Mouse (Mus musculus): ENCODE results near the gene Kl. TPM values are rescaled to one million over a fixed set of nuclear protein-coding genes. Genes with fewer than 3 reads are reported as not detected.

The Kl gene
- total RNA-seq, 2 experiments from 2014 or later = 0.31 to 0.43 TPM

DNA sequence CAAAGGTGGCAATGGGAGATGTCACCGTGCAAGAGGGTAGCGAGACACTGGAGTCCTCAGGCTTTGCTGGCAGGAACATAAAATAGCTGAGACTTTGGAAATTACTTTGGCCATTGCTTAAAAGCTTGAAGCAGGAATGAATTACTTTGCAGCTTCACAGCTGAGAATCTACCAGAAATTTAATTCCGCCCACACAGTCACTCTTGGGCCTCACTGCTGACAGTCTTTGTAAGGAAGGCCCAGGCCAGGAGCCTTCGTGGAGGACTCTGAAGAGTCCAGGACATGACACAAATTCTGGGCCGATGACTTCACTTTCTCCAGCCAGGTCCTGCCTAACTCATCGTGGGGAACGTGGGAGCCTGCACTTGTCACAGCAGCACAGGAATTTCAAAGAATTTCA lies 69.6 kb downstream of the Kl start:
- intact Hi-C loops (cut with DNase I) = no loop called here
- no peak for TF ChIP-seq CTCF (IDR thresholded peaks at IDR 0.05)
- H3K27ac ChIP-seq = no peak overlapping the region; the same call in 1 of the 2 replicates
- peak; percentile 26 for DNase-seq
- no peak overlapping the region for H3K4me3 ChIP-seq

DNA sequence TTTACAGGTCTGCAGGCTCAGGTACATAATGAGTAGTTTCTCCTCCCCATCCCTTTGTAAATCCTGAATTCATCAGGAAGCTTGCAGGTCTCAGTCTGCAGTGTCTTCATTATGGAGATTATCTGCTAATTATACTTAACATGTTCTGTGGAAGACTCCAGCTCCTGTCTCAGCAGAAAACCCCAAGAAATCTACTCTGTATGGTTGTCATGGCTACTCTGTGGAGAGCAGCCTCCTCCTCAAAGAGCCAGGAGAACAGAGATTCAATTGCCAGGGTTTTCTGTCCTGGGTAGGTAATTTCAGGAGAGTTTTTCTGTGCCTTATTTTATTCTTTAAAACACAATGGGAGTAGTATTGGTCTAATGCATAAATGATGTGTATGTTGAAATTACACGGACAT lies 70.5 kb downstream of the Kl start:
- intact Hi-C loops (cut with DNase I) = no loop called here
- H3K27ac ChIP-seq = no peak overlapping the region
- H3K4me3 ChIP-seq = no peak overlapping the region
- no peak for TF ChIP-seq CTCF (IDR thresholded peaks at IDR 0.05)
- no peak for DNase-seq

GRCm38 (mm10) chr5:151023461-151023860 lies 71.1 kb downstream of the Kl start:
- TF ChIP-seq CTCF (IDR thresholded peaks at IDR 0.05) = no peak
- peak; percentile 37 for DNase-seq
- Histone ChIP-seq H3K27ac (peak overlapping the region; percentile 21), H3K4me3 (no peak overlapping the region)
- intact Hi-C loops (cut with DNase I) = no loop called here

DNA sequence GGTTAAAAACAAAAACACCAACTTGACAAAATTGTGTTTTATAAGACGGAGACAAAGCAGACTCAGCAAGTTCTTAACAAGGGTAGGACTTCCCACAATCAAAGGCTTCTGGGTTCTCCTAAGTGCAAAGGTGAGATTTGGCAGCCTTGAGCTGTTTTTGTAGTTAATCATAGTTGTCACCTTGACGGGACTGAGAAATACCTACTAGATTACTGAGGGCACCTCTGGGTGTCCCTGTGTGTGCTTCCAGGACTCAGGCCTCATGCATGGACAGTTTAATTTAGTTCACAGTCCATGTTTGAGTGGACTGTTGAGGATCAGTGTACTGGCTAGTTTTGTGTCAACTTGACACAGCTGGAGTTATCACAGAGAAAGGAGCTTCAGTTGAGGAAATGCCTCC lies 72.1 kb downstream of the Kl start:
- no peak for TF ChIP-seq CTCF (IDR thresholded peaks at IDR 0.05)
- Histone ChIP-seq H3K27ac (no peak overlapping the region), H3K4me3 (no peak overlapping the region)
- intact Hi-C loops (cut with DNase I) = no loop called here
- DNase-seq = no peak

DNA sequence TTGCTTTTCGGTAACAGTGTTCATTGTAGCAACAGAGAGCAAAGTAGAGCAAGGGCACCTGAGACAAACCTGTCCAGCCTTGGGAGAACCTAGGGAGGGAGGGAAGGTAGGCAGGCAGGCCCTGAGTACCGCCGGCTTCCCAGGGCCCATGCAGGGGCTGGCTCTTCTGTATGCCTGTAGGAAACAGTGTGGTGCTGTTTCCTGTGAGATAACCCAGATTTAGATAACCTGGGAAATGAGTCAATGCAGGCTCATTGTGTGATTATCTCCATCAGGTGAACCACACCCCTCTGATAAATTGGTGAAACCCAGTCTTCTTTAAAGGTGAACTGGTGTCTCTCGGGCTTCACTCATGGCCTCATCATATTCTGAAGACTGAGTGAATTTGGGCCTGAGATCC lies 73.7 kb downstream of the Kl start:
- DNase-seq = no peak
- Histone ChIP-seq H3K27ac (no peak overlapping the region), H3K4me3 (no peak overlapping the region)
- intact Hi-C loops (cut with DNase I) = no loop called here
- no peak for TF ChIP-seq CTCF (IDR thresholded peaks at IDR 0.05)

GRCm38 (mm10) chr5:151027171-151027570 lies 74.8 kb downstream of the Kl start:
- Histone ChIP-seq H3K27ac (no peak overlapping the region), H3K4me3 (no peak overlapping the region)
- intact Hi-C loops (cut with DNase I) = no loop called here
- no peak for DNase-seq
- no peak for TF ChIP-seq CTCF (IDR thresholded peaks at IDR 0.05)

DNA sequence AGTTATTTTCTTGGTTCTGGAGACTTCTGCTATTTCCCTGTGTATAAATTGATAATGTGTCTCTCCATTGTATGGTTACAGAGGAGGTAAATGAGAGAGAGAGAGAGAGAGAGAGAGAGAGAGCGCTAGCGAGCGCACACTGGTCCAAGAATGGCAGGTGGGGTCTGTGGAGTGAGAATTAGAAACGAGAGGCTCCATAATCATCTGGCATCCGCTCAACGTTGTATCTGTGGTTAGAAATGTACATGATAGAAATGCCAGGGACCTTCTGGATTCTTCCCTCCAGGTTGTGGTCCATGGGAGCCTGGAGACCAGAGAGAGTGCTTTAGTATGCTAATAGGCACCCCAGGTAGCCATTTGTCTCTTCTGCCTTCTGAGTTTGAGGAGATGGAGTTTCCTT lies 76.5 kb downstream of the Kl start:
- intact Hi-C loops (cut with DNase I) = no loop called here
- no peak for TF ChIP-seq CTCF (IDR thresholded peaks at IDR 0.05)
- no peak overlapping the region for H3K27ac ChIP-seq
- no peak overlapping the region for H3K4me3 ChIP-seq
- no peak for DNase-seq

DNA sequence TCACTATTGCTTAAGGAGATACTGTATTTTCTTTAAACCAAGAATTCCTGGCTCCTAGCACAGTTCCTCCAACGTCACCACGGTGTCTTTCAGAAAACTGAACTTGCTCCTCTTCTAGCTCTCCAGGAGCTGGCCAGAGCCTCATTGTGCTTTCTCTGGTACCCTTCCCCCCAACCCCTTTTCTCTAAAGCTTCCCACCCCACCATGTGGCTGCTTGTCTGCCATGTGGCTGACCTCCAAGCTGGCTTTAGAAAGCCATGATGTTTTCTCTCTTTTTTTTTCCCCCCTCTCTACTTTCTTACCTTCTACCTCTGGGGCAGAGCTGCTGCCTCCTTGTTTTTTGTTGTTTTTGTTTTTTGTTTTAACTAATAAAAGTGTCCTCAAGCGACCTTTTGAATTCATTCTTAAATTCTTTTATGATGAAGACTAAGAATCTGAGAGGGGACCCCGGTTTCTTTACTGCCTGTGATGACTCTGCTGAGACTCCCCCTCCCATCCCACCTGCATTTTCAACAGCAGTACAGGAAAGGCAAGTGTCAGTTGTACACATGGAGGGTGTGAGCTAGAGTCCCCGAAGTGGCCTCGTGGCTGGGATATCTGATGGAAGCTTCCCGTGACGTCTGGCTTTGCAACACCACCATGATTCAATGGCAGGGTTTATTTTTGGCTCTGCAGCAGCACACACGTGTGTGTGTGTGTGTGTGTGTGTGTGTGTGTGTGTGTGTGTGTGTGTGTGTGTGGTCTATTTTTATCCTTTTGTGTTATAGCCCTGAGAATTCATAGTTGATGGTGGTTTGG lies 82.5 kb downstream of the Kl start:
- no peak for DNase-seq
- Histone ChIP-seq H3K27ac (no peak overlapping the region), H3K4me3 (no peak overlapping the region)
- TF ChIP-seq CTCF (IDR thresholded peaks at IDR 0.05) = no peak
- intact Hi-C loops (cut with DNase I) = no loop called here

GRCm38 (mm10) chr5:151037871-151038270 lies 85.5 kb downstream of the Kl start:
- intact Hi-C loops (cut with DNase I) = no loop called here
- Histone ChIP-seq H3K27ac (no peak overlapping the region), H3K4me3 (no peak overlapping the region)
- DNase-seq = no peak
- TF ChIP-seq CTCF (IDR thresholded peaks at IDR 0.05) = no peak

- Histone ChIP-seq H3K4me3 (no peak overlapping the region), H3K27ac (no peak overlapping the region)
- no peak for TF ChIP-seq CTCF (IDR thresholded peaks at IDR 0.05)
- intact Hi-C loops (cut with DNase I) = loop anchor here (10.0 kb wide), 1 partner anchor 292 kb away; no protein-coding TSS in a partner anchor
- DNase-seq = no peak
These were observed 90.5 kb downstream of the Kl start for GRCm38 (mm10) chr5:151042911-151043310.

Measured in gastrocnemius, adult 2 months (tissue).